Mouse (Mus musculus) right cerebral cortex, adult 2 months (tissue): ENCODE measurements around the gene Mia.

ENCODE experiments used
- DNase-seq, 2 experiments: peaks; one replicate each; pipeline ENCODE4 v3.0.0; 2021 to 2022; ENCODE audit warnings: low spot score in 2 of 2

The Mia gene

DNA sequence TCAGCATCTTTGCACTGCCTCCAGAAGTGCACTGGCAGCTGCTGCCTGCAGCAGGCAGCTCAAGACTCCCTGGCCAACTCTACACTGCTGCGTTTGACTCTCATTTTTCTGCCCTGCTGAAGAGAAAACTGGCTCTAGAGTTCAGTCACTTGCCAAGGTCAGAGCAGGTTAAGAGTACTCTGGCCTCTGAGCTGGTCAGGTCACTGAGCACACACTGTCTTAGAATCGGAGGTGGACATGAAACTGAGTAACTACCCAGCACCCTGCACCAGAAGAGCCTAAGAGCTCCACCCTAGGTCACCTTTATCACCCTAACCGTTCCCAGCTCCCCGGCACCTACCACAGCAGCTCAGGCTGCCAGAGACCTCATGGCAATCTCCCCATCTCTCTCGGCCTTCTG is 5.0 kb upstream of the Mia start:
- no peak for DNase-seq

DNA sequence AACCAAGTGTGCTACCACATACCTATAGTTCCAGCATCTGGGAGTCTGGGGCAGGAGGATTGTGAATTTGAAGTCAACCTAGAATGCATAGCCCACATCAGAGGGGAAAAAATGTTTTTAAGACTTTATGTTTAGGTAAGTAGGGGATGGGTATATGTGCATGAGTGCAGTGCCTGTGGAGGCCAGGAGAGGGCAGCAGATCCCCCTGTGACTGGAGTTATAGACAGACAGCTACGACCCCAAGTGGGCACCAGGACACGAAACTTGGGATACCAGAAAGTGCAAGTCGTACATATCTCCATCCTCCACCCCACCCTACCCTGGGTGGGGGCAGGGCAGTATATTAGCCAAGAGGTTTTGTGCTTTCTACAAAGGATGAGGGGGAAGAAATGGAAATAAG is 4.0 kb upstream of the Mia start:
- DNase-seq, result no peak

DNA sequence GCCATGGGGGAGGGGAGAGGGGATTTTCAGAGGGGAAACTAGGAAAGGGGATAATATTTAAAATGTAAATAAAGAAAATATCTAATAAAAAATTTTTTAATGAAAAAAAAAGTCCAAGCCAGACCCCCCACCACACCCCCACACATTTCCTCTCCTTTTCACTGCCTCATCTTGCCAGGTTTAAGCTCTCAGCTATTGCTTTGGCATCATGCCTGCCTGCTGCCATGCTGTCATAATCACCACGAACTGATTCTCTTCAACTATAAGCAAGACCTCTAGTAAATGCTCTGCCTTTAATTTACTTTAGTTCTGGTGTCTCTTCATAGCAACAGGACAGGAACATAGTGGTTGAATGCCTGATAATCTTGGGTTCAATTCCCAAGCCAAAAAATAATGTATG is 1.5 kb upstream of the Mia start:
- DNase-seq, result no peak

GRCm38 (mm10) chr7:27180036-27180435 is 921 bp downstream of the Mia start:
- no peak for DNase-seq

DNA sequence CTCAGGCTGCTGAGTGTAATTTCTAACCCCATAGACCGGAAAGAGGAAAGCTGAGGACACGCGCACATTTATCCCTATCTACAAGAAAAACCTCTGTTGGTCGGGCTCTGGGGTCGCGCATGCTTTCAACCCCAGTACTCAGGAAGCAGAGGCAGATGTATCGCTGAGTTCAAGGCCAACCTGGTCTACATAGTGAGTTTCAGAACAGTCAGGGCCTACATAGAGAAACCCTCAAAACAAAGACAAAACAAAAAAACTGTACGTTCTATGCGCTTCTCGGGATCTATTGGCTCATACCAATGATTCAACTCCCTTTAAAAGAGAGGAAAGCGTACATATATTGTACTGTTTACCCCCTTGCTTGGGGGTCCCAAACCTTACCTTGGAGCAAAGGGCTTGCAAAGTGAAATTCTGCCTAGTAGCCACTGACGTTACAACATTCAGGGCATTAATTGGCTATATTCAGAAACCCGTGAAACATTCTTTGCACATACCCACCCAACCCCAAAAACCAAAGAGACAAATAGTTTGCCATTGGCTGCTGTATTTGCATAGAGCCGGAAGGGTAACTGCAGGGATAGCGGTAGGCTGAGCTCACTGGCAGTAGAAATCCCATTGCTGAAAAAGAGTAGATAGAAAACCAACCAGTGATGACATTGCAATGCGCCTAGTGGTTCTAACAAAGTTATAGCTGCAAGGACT is 1.6 kb downstream of the Mia start:
- no peak for DNase-seq

DNA sequence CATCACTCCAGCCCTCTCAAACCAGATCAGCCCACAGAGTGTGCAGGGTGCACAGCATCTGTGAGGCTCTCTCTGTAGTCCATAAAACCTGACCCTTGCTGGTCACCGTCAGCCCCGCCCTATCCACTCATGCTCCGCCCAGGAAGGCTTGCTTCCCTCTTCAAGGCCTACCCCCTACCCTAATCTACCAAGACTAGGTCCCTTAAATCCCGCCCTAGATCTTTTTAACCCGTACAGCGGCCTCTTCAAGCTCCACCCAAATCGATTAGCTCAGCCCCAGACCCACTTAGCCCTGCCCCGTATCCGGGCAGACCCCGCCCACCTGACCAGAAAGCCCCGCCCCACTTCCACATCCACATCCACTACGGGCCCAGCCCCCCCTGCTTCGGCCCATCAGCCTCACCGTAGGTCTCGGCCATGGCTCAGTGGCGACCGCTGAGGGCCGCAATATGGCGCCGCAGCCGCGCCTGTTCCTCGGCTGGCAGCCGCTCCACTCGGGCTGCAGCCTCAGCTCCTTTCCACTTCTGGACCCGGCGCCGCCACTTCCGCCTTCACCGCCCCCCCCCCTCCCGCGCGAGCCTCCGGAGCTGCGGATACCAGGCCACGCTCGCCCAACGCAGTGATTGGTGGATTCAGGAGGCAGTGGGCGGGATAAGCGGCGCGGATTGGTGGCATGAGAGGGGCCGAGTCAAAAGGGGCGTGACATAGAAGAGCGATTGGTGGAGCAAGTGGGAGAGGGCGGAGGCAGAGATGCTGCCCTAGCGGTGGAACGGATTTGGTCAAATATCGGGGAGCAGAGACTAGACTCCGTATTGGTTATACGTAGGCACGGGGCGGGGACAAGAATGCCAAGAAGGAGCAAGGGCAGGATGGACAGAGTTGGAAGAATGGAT is 2.4 kb downstream of the Mia start, which contains the start of gene Rab4b:
Gene Rab4b, minus strand, starts transcription at position 573 of the 893 bp plus-strand sequence.
- DNase-seq, result peak; percentile 99 to 100

GRCm38 (mm10) chr7:27177942-27178323 is 3.0 kb downstream of the Mia start:
- DNase-seq, result no peak

GRCm38 (mm10) chr7:27174896-27175295 is 6.1 kb downstream of the Mia start:
- DNase-seq, result no peak

- no peak for DNase-seq
Measured at GRCm38 (mm10) chr7:27174496-27174895, 6.5 kb downstream of the Mia start.

DNA sequence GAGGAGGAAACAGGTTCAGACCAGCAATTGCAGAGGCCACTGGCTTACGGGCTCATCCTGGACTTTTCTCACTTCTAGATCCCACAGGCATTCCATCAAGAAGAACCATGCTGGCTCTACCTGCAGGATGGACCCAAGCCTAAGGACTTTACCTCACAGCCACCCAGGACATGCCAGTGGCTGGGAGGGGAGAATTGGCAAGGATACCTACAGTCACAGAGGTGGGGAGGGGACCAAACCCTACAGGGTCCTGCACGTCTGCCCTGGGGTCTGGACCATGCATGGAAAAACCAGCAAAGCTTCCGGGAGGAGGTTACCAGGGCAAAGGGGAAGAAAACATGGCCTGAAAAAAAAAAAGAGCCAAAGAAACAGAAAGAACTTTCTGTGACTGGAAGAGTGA is 10.0 kb downstream of the Mia start:
- DNase-seq, result no peak

DNA sequence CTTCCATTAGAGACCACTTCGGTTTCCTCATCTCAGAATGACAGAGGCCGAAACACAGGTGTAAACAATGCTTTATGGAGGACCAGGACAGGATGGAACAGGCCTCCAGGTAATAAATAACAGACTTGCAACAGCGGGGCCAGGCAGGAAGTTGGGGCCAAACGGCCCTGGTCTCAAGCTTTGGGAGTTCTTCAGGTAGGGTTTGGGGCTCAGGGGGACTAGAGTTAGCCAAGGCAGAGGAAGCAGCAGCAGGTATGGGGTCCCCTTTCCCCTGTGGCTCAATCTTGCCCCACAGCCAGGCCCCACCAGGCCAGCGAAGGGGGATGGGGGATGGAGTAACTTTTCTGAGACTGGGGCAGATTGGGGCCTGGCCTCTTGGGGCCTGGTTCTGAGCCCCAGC is 12.6 kb downstream of the Mia start:
- DNase-seq, result no peak

DNA sequence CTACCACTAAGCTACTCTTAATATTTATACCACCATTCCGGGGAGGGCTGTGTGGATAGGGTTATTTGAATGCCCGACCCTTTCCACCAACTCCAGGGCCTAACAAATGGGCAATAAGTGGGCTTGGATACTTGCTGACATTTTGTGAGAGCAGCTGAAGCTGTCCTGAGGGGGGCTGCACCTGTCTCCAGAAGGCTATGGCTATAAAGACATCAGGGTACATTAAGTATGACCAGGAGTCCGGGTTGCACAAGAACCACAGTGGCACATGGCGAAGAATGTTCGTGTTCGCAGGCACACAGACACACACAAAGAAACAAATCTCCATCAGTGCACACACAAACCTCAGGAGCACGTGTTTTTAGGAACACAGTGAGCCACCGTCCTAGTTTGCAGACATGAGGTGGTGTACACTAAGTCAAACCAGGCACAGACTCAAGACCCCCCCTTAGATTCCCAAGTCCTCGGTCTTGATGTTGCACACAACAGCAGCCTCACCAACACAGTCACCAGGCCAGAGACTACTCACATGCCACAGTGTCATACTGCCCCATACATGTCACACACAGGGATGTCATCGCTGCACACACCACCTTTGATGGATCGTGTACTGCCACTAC is 13.4 kb downstream of the Mia start:
- no peak for DNase-seq

- peak; percentile 93 to 94 for DNase-seq
Measured at GRCm38 (mm10) chr7:27166614-27167474, 14.1 kb downstream of the Mia start, which contains the start of gene Egln2. Gene Egln2 (minus strand): TSS chr7:27166802.

DNA sequence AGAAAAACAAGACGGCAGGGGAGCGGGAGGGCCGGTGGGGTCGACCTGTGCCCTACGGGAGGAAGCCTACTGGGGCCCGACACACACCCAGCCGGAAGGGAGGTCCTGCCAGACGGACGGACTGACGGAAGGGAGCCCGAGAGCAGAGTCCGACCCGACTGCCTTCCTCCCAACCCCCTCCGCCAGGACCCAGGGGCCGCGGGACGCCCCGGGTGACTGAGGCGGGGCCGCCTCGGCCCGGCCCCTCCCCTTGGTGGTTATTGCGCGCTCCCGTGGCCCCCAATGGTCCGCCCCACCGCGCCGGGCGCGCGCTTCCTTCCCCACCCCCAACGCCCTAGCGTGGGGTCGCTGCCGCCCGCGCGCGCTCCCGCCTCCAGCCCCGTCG is 14.7 kb downstream of the Mia start:
- DNase-seq, result peak in 1 of 2 experiments; percentile 66

GRCm38 (mm10) chr7:27165696-27166095 is 15.3 kb downstream of the Mia start:
- no peak for DNase-seq

- no peak for DNase-seq
Measured at GRCm38 (mm10) chr7:27165007-27165655, 15.8 kb downstream of the Mia start.

DNA sequence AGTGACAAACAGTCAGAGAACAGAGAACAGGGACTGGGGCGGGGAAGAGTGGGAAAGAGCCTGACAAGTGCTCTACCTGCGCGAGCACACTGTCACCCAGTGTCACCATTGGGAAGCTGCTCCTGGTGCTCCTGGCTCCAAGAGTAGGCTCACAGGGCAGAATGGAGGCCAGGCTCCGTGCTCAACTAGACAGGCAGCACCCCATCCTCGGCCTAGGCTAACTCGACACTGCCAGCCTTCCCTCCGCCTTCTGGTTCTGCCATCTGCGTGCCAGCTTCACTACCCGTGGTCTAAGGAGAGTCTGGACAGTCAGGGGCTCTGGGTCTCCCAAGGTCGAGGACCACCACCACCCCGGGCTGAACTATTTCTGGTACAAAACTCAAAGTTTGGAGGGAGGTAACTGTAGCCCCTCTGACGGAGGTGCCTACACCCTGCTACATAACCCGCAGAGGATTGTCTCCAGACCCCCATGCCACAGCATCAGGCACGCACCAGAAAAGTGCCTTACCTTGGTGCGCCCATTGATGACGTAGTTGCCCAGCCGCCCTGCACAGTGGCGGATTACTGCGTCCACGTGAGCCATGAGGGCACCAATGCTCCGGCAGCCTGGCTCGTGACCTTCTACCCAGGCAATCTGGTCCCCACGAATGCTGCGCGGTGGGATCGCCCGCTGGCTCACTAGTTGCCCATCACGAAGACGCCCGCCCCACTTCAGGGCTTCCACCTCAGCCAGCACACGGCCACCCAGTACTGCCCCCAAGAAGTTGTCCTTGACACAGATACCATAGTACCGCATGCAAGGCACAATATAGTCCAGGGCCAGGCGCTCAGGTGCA is 16.6 kb downstream of the Mia start:
- DNase-seq, result no peak

- no peak for DNase-seq
Measured at GRCm38 (mm10) chr7:27163450-27163805, 17.5 kb downstream of the Mia start.

DNA sequence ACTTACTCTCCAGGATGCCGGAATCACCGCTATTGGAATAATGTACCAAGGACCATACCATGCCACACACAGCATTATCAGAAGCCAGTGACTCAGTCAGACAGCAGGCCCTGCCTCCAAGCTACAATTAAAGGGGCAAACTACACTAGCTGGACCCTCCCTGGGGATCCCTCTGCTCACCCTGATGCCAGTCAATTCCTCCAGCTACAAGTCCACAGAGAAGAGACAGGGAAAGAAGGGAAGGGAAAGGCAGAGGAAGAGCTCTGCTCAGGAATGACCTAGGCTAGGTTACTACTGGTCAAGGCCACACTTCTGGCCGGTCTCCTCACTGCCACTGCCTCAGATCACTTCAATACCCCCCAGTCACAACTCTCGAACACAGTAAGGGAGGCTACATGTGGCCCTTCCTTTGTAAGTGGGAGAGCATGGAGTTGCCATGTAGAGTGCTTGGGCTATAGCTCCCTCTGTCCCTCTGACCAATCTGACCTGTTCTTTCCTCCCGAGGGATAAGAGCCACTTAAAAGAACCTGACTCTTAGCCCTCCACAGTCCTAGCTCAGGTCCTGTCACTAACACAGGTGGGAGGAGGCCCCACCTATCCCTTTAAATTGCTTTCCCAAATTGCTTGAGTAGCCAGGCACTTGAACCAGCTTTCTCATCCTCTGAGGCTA is 18.0 kb downstream of the Mia start:
- DNase-seq, result no peak

DNA sequence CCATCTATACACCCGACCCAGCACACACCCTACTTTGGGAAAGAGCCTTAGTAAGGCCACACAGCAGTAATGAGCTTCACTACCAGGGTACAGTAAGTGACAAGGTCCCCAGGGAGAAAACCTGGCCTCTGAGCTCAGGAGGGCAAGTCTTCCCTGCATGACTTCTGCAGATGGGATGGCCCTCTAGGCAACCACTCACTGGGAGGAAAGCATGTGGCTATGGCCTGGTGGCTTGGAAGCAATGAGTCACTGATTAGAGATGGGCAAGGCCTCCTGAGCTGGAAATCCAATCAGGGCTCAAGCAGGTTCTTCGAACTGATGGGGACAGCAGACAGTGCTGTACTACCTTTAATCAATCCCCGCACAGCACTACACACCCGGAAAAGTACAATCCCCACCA is 19.2 kb downstream of the Mia start:
- no peak for DNase-seq
